Mouse (Mus musculus) brain, embryonic 18.5 days (tissue): ENCODE measurements around the gene Cenpt.

Experiments used
- DNase-seq: peaks from one replicate; pipeline ENCODE4 v3.0.0-alpha.2; 2012; ENCODE audit warnings: low read depth, low spot score

Gene Cenpt

DNA sequence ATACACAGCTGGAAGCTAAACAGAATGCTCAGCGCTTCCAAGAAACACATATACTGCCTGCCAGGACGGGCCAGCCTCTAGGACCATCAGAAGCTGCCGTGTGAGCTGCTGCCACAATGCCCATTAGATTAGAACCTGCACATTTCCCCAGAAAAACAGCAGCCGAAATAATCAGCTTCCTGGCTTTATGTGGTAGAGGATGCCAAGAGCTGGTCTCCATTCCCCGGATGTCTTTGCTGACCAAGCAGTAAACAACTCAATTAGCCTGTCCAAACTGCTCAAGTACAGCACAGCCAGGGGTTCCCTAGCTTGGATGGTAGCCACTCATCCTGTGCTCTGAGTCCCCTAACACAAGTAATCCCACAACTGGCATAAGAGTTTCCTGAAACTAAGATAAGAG, 45.3 kb downstream of the Cenpt start:
- no peak for DNase-seq

DNA sequence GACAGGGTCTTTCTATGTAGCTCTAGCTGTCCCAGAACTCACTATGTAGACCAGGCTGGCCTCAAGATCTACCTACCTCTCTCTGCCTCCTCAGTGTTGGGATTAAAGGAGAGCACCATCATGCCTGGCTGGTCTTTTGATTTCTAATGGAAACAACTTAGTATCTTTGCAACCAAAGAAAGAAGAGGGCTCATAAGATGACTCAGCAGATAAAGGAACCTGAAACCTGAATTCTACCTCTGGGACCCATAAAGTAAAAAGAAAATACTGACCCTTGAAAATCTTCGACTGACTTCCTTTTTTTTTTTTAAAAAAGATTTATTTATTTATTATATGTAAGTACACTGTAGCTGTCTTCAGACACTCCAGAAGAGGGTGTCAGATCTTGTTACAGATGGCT, 47.1 kb downstream of the Cenpt start:
- no peak for DNase-seq

- no peak for DNase-seq
Measured at GRCm38 (mm10) chr8:105805346-105805745, 47.7 kb downstream of the Cenpt start.

- DNase-seq: no peak
Measured at GRCm38 (mm10) chr8:105804797-105805196, 48.3 kb downstream of the Cenpt start.

DNA sequence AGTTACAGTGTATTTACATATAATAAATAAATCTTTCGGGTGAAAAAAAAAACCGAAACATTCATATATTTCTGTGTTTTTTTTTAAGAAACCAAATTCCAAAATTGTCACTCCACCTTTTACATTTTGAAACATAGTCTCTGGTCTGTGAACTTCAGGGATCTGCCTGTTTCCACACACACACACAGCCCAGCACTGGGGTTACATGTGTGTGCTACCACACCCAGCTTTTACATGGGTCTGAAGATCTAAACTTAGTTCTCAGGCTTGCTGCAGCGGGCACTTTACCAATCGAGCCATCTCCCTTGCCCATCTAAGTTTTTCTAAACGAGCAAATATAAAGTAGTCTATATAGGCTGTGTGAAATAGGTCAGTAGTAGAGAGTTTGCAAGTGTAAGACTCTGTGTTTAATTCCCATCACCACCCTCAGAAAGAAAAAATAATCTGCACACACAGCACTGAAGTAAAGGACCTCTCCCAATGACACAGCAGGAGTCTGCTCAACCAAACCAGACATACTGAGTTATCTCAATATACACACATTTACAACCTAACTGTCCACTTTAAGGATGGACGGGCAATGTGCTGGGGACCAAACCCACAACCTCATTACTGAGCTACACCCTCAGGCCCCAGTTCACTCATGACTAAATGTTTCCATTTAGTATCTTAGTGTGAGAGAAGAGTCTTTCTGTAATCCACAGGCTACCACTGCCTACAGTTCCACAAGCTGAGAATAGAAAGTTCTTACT, 51.7 kb downstream of the Cenpt start:
- DNase-seq: no peak

GRCm38 (mm10) chr8:105799091-105799812, 53.8 kb downstream of the Cenpt start:
- DNase-seq: peak; percentile 4

DNA sequence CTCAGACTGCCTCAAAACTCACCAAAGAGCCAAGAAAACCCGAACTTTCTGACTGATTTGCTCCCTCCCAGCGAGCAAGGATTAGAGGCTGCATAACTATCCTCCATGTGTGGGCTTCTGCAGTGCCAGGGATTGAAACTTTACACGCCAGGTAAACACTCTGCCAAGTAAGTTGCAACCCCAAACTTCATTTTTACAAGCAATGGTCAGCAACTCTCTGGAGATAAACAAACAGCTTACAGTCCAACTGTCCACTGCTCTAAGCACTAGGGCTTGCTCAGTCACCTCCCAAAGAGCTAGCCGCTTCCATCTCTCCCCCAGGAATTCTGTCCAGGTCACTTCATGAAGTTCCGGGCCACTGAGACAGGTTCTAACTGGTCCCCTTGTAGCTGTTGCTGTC, 54.7 kb downstream of the Cenpt start:
- no peak for DNase-seq

GRCm38 (mm10) chr8:105795785-105796184, 57.3 kb downstream of the Cenpt start:
- DNase-seq: no peak
